Mouse (Mus musculus): Measurements from ENCODE around the gene Il6ra. TPM values are rescaled to one million over a fixed set of nuclear protein-coding genes. Genes with fewer than 3 reads are reported as not detected.

Il6ra gene
- polyA plus RNA-seq, 1 experiment from 2014 or later: 3.4 TPM

DNA sequence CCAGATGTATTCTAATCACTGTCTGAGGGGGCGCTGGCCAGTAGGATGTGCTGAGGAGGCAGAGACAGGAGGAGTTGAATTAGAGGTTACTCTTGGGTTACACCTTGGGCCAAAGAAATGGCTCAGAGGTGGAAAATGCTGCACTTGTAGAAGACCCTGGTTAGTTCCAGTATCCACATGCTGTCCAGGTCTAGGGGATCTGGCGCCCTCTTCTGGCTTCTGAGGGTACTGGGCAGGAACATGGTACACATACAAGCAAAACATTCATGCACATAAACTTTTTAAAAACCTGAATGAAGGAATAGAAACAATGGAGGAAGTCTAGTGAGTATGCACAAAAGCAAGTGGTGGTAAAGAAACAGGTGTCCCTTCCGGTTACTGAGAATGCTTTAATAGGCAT, 55.6 kb downstream of the Il6ra start:
- WGBS: 85% methylated on average over 3 of the region's 3 CpGs

DNA sequence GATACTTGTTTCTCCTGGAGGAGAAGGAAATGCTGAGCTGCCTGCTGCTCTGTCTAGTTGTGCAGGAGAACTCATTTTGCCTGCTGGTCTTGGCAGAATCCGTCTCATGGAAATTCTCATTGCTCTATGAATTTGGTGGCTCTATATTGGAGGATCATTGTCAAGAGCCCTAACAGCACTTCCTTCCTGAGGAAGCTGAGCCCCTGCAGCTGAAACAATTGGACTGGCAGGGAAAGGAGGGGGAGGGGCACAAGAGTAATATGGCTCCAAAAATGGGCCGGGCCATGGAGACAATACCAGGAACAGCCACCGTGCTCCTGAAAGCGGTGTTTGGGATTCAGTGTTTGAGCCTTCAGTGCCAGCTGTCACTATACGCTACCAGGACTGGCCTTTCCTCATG, 59.2 kb downstream of the Il6ra start:
- no peak overlapping the region; the same call in 1 of the 2 replicates for H3K27ac ChIP-seq (ENCODE audit: low read length)
- ATAC-seq: 0 out of 2 replicates have a peak, but pooled peaks have one; percentile 18

More for the DNA sequence above, 55.6 kb downstream of the Il6ra start:
- Histone ChIP-seq H3K27ac (ENCODE audit: low read length) (no peak overlapping the region), H3K27me3 (replicated peaks; ENCODE audit: control insufficient read depth, insufficient read depth, low read length) (no peaks in the 10 kb centered on the region), H3K4me2 (ENCODE audit: low read depth, low read length) (no peak overlapping the region), H3K9me3 (ENCODE audit: control insufficient read depth, low read length) (no peaks in the 10 kb centered on the region), H3K36me3 (ENCODE audit: control insufficient read depth, insufficient read depth, low read length) (no peaks in the 10 kb centered on the region), H3K9ac (ENCODE audit: low read depth, low read length) (no peak overlapping the region), H3K4me1 (ENCODE audit: control insufficient read depth, insufficient read depth, low read length) (peaks cover 6% of the 10 kb centered on the region), H3K4me3 (ENCODE audit: low read length) (no peak overlapping the region)
- no peak for ATAC-seq

DNA sequence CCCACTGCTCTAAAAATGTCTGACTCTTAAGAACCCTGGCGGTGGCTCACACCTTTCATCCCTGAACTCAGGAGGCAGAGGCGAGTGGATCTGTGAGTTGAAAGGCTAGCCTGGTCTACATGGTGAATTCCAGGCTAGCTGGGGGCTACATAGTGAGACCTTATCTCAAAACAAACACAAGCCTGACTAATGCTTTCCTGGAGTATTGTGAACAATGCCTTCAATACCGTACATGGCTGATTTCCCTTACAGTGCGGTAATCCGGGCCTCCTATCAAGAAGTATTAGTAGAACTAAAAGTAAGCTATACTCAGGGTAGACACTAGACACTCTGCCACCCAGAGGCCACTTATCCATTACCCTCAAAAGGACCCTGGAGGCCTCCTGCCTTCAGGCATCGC, 64.9 kb downstream of the Il6ra start:
- Histone ChIP-seq H3K27me3 (replicated peaks; ENCODE audit: control insufficient read depth, insufficient read depth, low read length) (no peaks in the 10 kb centered on the region), H3K27ac (ENCODE audit: low read length) (0 out of 2 replicates have a peak overlapping the region, but pooled peaks have one; percentile 15), H3K9me3 (ENCODE audit: control insufficient read depth, low read length) (no peaks in the 10 kb centered on the region), H3K4me1 (ENCODE audit: control insufficient read depth, insufficient read depth, low read length) (no peaks in the 10 kb centered on the region; the same call in 1 of the 2 replicates), H3K4me2 (ENCODE audit: low read depth, low read length) (no peak overlapping the region), H3K36me3 (ENCODE audit: control insufficient read depth, insufficient read depth, low read length) (no peaks in the 10 kb centered on the region), H3K9ac (ENCODE audit: low read depth, low read length) (no peak overlapping the region), H3K4me3 (ENCODE audit: low read length) (no peak overlapping the region)
- WGBS: 85% methylated on average over 6 of the region's 6 CpGs
- no peak for ATAC-seq

More for the DNA sequence above, 59.2 kb downstream of the Il6ra start:
- no peaks in the 10 kb centered on the region for H3K36me3 ChIP-seq (ENCODE audit: control insufficient read depth, insufficient read depth, low read length)
- H3K9ac ChIP-seq (ENCODE audit: low read depth, low read length): no peak overlapping the region
- H3K4me1 ChIP-seq (ENCODE audit: control insufficient read depth, insufficient read depth, low read length): no peaks in the 10 kb centered on the region
- no peak overlapping the region for H3K4me2 ChIP-seq (ENCODE audit: low read depth, low read length)
- H3K9me3 ChIP-seq (ENCODE audit: control insufficient read depth, low read length): no peaks in the 10 kb centered on the region
- no peaks in the 10 kb centered on the region for H3K27me3 ChIP-seq (replicated peaks; ENCODE audit: control insufficient read depth, insufficient read depth, low read length)
- 66% methylated on average over 5 of the region's 5 CpGs for WGBS
- H3K4me3 ChIP-seq (ENCODE audit: low read length): no peak overlapping the region

DNA sequence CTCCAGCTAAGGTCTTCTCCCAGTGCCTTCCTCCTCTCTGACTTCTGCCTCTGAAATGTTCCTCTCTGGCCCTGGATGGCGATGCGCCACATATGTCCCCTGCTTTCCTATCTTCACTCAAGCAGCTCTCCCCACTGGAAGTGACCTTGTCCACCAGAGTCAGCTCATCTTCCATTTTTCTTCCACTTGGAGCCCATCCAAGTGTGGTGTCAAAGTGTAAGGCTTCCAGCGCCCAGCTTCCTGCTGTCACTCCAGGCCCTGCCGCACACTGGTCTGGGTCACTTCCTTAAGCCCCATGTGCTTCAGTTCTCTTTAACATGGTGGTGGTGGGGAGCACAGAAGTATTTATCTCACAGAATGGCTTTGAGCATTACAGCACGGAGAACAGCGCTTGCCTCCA, 65.4 kb downstream of the Il6ra start:
- no peaks in the 10 kb centered on the region for H3K36me3 ChIP-seq (ENCODE audit: control insufficient read depth, insufficient read depth, low read length)
- 72% methylated on average over 6 of the region's 6 CpGs for WGBS
- 0 out of 2 replicates have a peak overlapping the region, but pooled peaks have one; percentile 15 for H3K27ac ChIP-seq (ENCODE audit: low read length)
- ATAC-seq: no peak
- no peaks in the 10 kb centered on the region for H3K9me3 ChIP-seq (ENCODE audit: control insufficient read depth, low read length)
- H3K9ac ChIP-seq (ENCODE audit: low read depth, low read length): no peak overlapping the region
- H3K4me2 ChIP-seq (ENCODE audit: low read depth, low read length): no peak overlapping the region
- H3K4me1 ChIP-seq (ENCODE audit: control insufficient read depth, insufficient read depth, low read length): no peaks in the 10 kb centered on the region; the same call in 1 of the 2 replicates
- H3K4me3 ChIP-seq (ENCODE audit: low read length): no peak overlapping the region
- no peaks in the 10 kb centered on the region for H3K27me3 ChIP-seq (replicated peaks; ENCODE audit: control insufficient read depth, insufficient read depth, low read length)

DNA sequence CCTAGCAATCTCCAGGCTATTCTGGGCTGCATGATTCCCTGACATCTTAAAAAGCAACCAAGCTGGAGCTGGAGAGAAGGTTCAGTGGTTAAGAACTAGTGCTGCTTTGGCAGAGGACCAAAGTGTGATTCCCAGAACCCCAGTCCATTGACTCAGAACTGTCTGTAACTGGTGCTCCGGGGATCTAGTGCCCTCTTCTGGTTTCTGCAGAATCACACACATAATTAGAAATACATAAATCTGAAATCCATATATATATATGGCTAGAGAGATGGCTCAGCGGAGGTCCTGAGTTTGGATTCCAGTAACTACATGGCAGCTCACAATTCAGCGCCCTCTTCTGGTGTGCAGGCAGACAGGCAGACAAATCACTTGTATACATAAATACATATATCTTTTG, 65.9 kb downstream of the Il6ra start:
- WGBS: 74% methylated on average over 3 of the region's 3 CpGs
- no peak overlapping the region for H3K9ac ChIP-seq (ENCODE audit: low read depth, low read length)
- H3K27me3 ChIP-seq (replicated peaks; ENCODE audit: control insufficient read depth, insufficient read depth, low read length): no peaks in the 10 kb centered on the region
- no peaks in the 10 kb centered on the region for H3K36me3 ChIP-seq (ENCODE audit: control insufficient read depth, insufficient read depth, low read length)
- no peaks in the 10 kb centered on the region for H3K9me3 ChIP-seq (ENCODE audit: control insufficient read depth, low read length)
- H3K4me1 ChIP-seq (ENCODE audit: control insufficient read depth, insufficient read depth, low read length): no peaks in the 10 kb centered on the region; the same call in 1 of the 2 replicates
- no peak overlapping the region for H3K4me3 ChIP-seq (ENCODE audit: low read length)
- H3K4me2 ChIP-seq (ENCODE audit: low read depth, low read length): no peak overlapping the region
- no peak overlapping the region for H3K27ac ChIP-seq (ENCODE audit: low read length)
- ATAC-seq: no peak

DNA sequence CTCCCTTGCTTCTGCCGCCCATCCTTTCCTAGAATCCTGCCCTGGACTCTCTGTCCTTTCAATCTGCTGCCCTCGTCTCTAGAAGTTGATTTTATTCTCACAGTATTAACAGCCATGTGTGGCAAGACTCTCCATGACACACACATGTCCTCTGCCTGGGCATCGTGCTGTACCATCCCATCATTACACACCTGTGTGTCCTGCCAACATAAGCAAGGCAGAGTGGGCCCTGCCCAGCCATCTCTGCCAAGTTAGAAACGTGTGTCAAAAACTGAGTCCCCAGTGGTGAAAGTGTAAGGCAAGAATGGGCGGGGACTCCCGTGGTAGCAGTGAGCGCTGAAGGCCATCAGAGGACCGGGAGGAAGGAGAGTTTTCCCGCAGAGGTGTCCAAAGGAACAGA, 67.2 kb downstream of the Il6ra start:
- Histone ChIP-seq H3K9me3 (ENCODE audit: control insufficient read depth, low read length) (no peaks in the 10 kb centered on the region), H3K4me3 (ENCODE audit: low read length) (no peak overlapping the region), H3K27me3 (replicated peaks; ENCODE audit: control insufficient read depth, insufficient read depth, low read length) (no peaks in the 10 kb centered on the region), H3K4me2 (ENCODE audit: low read depth, low read length) (no peak overlapping the region), H3K36me3 (ENCODE audit: control insufficient read depth, insufficient read depth, low read length) (no peaks in the 10 kb centered on the region), H3K27ac (ENCODE audit: low read length) (no peak overlapping the region), H3K9ac (ENCODE audit: low read depth, low read length) (no peak overlapping the region), H3K4me1 (ENCODE audit: control insufficient read depth, insufficient read depth, low read length) (no peaks in the 10 kb centered on the region; the same call in 1 of the 2 replicates)
- 81% methylated on average over 9 of the region's 9 CpGs for WGBS
- no peak for ATAC-seq

DNA sequence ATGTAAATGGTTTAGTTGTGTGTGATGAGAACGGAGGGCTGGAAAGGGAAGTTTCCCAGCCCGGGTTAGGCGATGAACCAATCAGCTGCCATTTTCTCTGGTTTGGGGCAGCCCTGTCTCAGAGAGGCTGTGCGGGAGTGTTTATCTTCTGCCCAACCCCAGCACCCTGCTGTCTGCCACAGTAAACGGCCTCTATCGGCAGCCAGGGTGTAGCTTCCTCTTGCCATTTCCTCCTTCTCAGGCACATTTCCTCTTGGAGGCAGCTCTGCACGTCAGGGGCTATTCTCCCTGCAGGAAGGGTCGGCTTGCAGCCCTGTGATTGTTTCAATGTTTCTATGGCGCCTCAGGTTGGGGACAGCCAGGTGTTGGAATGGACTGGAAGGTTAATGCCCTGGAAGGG, 69.8 kb downstream of the Il6ra start:
- H3K9ac ChIP-seq (ENCODE audit: low read depth, low read length): no peak overlapping the region
- H3K4me1 ChIP-seq (ENCODE audit: control insufficient read depth, insufficient read depth, low read length): no peaks in the 10 kb centered on the region; the same call in 1 of the 2 replicates
- no peak overlapping the region for H3K4me3 ChIP-seq (ENCODE audit: low read length)
- no peak overlapping the region for H3K4me2 ChIP-seq (ENCODE audit: low read depth, low read length)
- H3K27ac ChIP-seq (ENCODE audit: low read length): peak overlapping the region; percentile 10; the same call in 1 of the 2 replicates
- H3K36me3 ChIP-seq (ENCODE audit: control insufficient read depth, insufficient read depth, low read length): no peaks in the 10 kb centered on the region
- peak; percentile 68 for ATAC-seq
- WGBS: 56% methylated on average over 9 of the region's 9 CpGs
- no peaks in the 10 kb centered on the region for H3K9me3 ChIP-seq (ENCODE audit: control insufficient read depth, low read length)
- H3K27me3 ChIP-seq (replicated peaks; ENCODE audit: control insufficient read depth, insufficient read depth, low read length): no peaks in the 10 kb centered on the region

DNA sequence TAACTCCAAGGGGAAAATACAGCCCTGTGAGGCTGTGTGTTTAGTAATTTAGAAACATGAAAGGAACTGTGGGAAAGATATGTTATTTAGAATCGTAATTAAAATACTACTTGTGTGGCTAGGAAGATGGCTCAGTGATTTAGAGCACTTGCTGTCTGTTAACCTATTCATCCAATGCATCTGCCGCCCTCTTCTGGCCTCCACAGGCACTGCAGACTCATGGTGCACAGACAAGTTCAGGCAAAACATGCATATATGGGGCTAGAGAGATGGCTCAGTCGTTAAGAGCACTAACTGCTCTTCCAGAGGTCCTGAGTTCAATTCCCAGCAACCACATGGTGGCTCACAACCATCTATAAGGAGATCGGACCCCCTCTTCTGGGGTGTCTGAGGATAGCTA, 70.7 kb downstream of the Il6ra start:
- Histone ChIP-seq H3K36me3 (ENCODE audit: control insufficient read depth, insufficient read depth, low read length) (no peaks in the 10 kb centered on the region), H3K4me1 (ENCODE audit: control insufficient read depth, insufficient read depth, low read length) (no peaks in the 10 kb centered on the region; the same call in 1 of the 2 replicates), H3K27ac (ENCODE audit: low read length) (no peak overlapping the region), H3K9me3 (ENCODE audit: control insufficient read depth, low read length) (no peaks in the 10 kb centered on the region), H3K4me2 (ENCODE audit: low read depth, low read length) (no peak overlapping the region), H3K4me3 (ENCODE audit: low read length) (no peak overlapping the region), H3K9ac (ENCODE audit: low read depth, low read length) (no peak overlapping the region), H3K27me3 (replicated peaks; ENCODE audit: control insufficient read depth, insufficient read depth, low read length) (no peaks in the 10 kb centered on the region)
- 75% methylated on average over 4 of the region's 4 CpGs for WGBS
- no peak for ATAC-seq

DNA sequence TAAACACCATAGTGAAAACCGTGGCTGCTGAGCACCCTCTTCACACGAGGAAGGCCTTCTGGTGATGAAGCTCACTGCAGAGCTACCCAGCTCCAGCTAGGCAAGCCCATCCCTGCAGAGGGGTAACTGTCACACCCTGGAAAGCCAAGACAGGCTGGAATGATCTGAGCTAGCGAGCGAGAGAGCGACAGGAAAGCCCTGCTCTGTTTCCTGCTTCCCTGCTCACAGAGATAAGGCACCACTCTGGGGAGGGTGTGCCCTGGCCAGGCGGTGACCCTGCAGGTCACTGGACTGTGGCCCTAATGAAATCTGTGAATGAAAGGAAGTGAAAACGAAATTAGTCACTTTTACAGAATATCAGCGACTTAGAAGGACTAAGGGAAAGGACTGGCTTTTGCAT, 77.6 kb downstream of the Il6ra start:
- Histone ChIP-seq H3K36me3 (ENCODE audit: control insufficient read depth, insufficient read depth, low read length) (no peaks in the 10 kb centered on the region), H3K4me2 (ENCODE audit: low read depth, low read length) (no peak overlapping the region), H3K27me3 (replicated peaks; ENCODE audit: control insufficient read depth, insufficient read depth, low read length) (peaks cover 37% of the 10 kb centered on the region), H3K4me3 (ENCODE audit: low read length) (no peak overlapping the region), H3K27ac (ENCODE audit: low read length) (no peak overlapping the region), H3K9me3 (ENCODE audit: control insufficient read depth, low read length) (no peaks in the 10 kb centered on the region), H3K9ac (ENCODE audit: low read depth, low read length) (no peak overlapping the region), H3K4me1 (ENCODE audit: control insufficient read depth, insufficient read depth, low read length) (peaks cover 12% of the 10 kb centered on the region)
- 33% methylated on average over 8 of the region's 8 CpGs for WGBS
- peak; percentile 81 for ATAC-seq

All from intestine, embryonic 16.5 days (tissue).